Mouse (Mus musculus) frontal cortex, postnatal 25 days (tissue): Measurements from ENCODE around the gene Rnf222.
"Not testable (repeated sequence)": the region's sequence is repeated elsewhere in the genome, so short reads cannot be mapped to it uniquely, and the experiment has no call there.

Source experiments
- DNase-seq, 2 experiments: peaks; one replicate each; pipeline ENCODE4 v3.0.0; 2022; ENCODE audit warnings: low spot score in 2 of 2

Gene Rnf222

DNA sequence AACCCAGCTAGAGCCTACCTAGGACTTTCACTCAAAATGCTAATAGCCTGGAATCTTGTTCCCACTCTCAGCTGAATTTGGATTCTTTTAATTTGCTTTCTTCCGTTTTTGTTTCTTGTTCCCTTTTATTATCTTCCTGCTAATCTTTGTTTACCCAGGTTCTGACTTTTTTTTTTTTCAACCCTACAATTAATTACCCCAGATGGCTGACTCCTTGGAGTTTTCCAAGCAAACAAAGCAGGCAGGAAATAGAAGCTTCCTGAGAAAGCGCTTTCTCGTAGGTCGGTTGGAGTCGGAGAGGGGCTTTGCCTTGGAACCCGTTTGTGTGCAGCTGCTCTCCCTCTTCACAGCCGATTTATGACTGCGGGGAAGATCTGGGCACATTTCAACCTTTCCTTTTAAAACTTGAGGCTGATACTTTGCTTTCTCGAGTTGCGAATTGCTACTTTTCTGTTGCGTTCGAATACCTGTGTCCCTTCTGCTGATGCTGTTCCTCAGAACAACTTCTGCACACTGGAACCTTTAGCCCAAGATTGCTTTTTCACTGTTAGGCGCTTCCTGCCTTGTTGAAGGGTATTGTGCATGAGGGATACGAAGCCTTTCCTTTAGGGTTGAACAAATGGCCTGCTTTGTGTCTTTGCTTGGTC is 23.3 kb downstream of the Rnf222 start:
- no peak for DNase-seq

DNA sequence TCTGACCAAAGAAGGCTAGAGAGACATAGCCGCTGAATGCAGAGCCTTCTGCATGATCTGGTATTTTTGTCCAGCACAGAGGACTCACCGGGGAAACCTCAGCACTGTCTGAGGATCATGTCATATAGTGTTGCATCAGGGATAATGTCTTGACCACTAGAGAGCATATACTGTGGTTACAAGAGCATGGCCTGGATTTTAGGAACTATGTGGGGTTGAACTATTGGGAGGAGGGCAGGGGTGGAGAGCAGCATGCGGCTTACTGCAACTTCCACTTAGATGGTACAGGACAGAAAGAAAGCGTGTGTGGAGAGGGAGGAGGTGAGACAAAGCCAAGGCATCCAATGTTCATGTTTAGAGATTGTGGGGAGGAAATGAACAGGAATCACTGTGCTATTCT is 26.2 kb downstream of the Rnf222 start:
- no peak for DNase-seq

DNA sequence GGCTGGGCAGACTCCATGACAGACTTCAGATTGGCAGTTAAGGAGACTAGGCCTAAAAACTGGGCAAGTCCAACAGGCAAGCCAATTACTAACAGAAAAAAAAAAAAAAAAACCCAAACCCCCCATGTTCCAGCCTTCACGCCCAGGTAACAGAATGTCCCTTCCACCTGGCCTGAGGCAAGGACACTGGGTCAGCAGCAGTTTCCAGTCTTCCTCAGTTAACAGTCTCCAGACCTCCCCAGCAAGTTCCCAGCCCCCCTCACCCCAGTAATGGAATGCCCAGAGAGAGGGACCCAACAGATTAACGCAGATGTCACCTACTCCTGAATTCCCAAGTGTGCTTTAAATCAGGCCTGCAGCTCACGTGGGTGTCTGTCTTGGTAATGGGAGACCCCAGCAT is 34.8 kb downstream of the Rnf222 start:
- DNase-seq: no peak

DNA sequence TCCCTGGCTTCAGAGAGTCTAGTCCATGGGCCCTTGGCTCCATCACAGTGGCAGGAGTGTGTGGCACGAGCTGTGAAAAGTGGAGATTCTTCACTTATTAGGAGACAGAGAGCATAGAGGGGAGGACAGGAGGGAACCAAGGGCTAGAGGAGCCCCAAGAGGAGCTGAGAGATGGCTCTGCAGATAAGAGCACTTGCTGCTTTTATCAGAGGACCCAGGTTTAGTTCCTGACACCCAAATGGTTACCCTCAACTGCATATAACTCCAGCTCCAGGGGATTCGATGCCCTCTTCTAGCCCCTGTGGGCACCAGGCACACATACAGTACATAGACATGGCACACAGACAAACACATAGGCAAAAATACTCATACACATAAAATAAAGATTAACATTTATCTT is 36.4 kb downstream of the Rnf222 start:
- no peak for DNase-seq

DNA sequence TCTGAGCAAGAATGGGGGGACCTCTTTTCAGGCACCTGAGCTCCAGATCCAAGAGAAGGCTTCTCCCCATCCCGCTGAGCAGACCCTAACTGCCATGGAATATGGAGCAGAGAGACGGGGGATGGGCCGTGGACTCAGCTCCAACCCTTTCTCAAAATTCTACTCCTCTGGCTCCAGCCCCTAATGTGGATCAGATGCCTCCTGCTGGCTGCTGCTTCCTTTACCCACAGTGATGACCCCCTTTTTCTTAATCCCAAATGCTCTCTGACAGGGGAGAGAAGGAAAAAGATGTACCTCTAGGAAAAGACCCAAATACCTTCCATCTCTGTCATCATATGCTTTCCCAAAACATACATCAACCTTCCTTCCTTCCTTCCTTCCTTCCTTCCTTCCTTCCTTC is 38.6 kb downstream of the Rnf222 start, which contains the start of gene Odf4:
Gene Odf4 (minus strand): TSS at position 101 of the 400 bp plus-strand sequence.
- no peak for DNase-seq

DNA sequence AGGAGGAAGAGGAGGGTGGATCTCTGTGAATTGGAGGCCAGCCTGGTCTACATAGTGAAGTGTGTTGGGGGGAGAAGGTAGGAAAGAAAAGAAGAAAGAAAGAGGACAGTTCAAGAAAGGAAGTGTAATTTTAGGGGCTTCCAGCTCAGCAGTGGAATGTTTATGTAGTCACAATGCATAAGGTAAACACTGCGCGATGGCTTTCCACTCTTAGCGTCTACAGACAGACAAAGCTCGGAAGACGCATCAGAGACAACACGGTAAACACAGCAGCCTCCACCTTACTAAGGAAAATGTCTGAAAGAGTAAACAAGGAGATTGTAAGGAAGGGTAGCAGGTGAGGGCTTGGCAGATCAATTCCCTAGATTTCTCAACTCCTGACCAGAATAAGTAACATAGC is 41.6 kb downstream of the Rnf222 start:
- DNase-seq: no peak

DNA sequence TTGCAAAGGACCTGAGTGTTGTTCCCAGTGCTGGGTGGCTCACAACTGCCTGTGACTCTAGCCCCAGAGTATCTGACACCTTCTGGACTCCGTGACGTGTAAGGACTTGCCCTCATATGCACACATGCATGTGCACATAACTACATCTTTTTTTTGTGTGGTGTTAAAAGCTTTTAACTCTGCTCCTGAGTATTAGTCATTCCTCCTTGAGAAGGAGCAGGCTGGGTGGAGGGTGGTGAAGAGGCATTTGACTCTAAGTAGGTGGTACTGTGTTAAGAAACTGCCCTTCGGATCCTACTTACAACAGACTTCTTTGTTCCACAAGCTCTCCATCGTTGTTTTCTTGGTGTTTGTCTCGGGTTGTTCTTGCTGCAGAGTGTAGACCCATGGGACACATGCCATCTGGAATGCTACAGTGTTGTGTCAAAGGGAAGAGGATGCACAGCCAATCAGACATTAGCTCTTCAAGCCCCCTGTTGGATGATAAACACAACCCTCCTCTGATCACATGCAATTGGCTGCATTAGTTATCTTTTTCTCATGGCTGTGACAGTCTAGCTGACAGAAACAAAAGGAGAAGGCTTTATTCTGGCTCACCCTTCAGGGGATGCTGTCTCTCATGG is 45.6 kb downstream of the Rnf222 start:
- no peak for DNase-seq

DNA sequence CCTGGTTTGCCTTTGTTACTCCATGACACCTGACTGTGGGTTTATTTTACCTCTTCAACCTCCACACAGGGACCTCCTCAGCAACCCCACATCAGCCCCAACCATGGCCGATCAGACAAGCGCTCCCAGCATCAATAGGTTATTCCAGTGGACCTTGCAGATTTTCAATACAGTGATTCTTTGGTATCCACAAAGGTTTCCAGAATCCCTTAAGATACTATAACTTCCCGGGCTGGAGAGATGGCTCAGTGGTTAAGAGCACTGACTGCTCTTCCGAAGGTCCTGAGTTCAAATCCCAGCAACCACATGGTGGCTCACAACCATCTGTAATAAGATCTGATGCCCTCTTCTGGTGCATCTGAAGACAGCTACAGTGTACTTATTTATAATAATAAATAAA is 48.6 kb downstream of the Rnf222 start:
- DNase-seq: not testable (repeated sequence)

DNA sequence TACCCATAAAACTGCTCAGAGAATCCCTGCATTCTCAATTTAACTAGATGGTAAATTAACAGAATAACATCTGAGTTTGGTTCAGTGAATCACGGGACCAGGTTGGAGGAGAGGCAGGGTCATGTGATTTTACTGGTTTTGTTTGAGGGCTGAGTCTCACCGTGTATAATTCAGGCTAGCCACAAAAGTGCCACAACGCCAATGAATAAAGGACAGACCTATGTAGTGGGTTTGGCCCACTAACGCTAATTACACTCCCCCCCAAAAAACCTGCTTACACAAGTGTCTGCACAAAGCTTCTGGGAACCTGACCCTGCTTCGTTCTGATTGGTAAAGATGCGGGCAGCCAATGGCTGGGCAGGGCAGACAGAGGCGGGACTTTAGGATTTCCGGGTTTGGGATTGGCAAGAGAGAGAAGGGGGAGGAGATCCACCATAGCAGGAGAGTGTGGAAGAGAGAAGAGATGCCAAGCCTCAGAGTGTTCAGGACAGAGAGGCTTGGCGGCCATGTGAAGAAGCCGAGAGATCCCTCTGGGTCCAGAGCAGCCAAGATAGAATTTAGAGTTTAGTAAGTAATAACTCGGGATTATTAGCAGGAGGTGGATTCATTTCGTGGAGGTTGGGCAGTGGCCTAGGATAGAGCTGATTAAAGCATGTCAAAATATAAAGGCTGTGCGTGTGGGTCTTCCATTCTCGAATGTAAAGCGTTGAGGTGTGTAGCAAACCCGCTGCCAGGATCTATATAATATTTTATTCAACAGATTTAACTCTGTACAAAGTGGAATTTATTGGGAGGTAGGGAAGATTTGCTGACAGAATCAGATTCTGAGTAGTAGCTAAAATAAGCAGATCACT is 51.3 kb downstream of the Rnf222 start:
- DNase-seq: peak; percentile 65 to 81

DNA sequence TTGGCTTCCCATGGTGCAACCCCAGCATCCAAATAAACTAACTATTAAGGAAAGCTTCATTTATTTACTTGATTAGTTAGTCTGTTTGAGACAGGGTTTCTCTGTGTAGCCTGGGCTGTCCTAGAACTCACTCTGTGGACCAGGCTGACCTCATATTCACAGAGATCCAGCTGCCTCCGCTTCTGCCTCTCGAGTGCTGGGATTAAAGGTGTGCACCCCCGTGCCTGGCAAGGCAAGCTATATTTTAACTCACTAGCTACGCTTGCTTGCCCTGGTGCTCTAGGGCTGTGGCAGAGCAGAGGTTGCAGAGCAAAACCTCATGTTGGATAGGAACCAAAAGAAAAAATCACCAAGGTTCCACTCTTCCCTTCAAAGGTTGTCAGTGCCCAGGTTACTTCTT is 52.2 kb downstream of the Rnf222 start:
- DNase-seq: no peak

DNA sequence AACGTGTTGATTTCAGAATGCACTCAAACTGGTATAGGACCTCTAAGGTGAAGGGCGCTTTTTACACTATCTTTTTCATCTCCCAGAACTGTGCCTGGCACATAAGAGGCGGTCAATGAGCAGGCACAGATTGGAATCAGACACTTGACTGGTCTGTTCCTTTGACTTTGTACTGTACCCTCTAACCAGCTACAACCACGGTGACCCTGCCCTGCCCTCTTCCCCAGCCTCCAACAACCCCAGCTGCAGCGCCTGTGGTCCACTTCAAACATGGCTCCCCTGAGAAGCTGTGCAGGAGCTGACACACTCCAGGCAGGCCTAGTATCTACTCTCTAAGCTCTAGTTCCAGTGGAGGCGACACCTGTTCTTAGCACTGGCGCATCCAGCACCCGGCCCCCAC is 54.4 kb downstream of the Rnf222 start:
- DNase-seq: no peak

DNA sequence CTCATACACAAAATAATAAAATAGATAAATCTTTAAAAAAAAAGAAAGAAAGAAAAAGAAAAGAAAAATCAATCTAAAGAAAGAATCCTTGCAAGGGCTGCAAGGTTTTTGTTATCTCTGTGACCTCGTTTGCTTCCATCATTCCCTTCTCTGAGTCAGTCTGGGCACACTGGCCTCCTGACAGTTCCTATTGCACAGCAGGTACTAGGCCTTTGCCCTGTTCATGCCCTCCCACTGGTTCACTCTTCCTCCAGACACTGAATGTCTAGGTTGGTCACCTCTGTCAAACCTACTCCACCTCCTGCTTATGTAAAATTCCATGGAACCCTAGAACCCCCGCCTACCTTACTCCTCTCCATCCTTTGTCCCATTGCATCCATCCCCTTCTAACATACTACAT is 56.9 kb downstream of the Rnf222 start:
- no peak for DNase-seq
